Mouse (Mus musculus): ENCODE results near the gene Smarcb1.

Smarcb1 gene

GRCm38 (mm10) chr10:75921026-75921725 is at the start of gene Smarcb1:
TSS of gene Smarcb1 (minus strand) at chr10:75921617.
- in situ Hi-C loops (cut with MboI; ENCODE audit: low pct_unique_long_range_greater_than_20kb in 1 of 2, low sequenced_read_pairs in 2 of 2, unreplicated experiment in 1 of 2), result no loop called here

GRCm38 (mm10) chr10:75954381-75954811 is 33.0 kb upstream of the Smarcb1 start, which contains the start of gene Gm5134:
TSS of gene Gm5134 (plus strand) at chr10:75954514.
- in situ Hi-C loops (cut with MboI; ENCODE audit: low pct_unique_long_range_greater_than_20kb in 1 of 2, low sequenced_read_pairs in 2 of 2, unreplicated experiment in 1 of 2), result loop anchor here (5.0 to 25.0 kb wide), 4 partner anchors 67 to 367 kb away; partner anchors contain the start of gene Ggt5 (in 1 of the 2)

DNA sequence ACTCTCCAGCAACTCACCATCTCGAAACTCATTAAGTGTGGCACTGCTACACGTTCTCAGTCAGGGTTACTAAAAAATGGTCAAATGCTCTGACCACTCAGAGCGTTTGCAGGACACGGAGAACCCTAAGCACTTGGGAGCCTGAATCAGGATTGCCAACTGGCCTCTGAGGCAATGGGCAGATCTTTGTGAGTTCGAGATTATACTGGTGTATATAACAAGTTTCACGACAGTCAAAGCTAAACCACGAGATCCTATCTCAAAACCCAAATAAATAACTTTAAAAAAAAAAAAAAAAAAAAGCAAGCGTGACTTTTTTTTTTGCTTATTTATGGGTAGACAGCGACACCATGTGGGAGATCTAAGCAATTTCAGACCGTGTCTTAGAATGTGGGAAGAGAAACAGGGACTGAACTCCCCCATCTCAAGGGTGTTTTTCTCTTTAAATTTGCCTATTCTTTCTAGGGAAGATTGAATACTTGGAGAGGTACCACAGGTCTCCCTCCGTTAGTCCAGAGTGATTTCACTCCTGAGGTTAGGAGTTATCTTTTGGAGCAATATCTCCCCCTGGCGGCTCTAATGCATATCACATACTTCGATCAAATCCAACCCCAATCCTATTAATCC is 30.1 kb upstream of the Smarcb1 start:
- in situ Hi-C loops (cut with MboI; ENCODE audit: low pct_unique_long_range_greater_than_20kb in 1 of 2, low sequenced_read_pairs in 2 of 2, unreplicated experiment in 1 of 2), result loop anchor here (5.0 to 25.0 kb wide), 4 partner anchors 64 to 364 kb away; partner anchors contain the start of gene Ggt5 (in 1 of the 2)

- in situ Hi-C loops (cut with MboI; ENCODE audit: low pct_unique_long_range_greater_than_20kb in 1 of 2, low sequenced_read_pairs in 2 of 2, unreplicated experiment in 1 of 2), result loop anchor here (5.0 to 25.0 kb wide), 4 partner anchors 64 to 364 kb away; partner anchors contain the start of gene Ggt5 (in 1 of the 2)
Observed at GRCm38 (mm10) chr10:75950791-75951210, 29.4 kb upstream of the Smarcb1 start.

- in situ Hi-C loops (cut with MboI; ENCODE audit: low pct_unique_long_range_greater_than_20kb in 1 of 2, low sequenced_read_pairs in 2 of 2, unreplicated experiment in 1 of 2), result loop anchor here (5.0 to 25.0 kb wide), 4 partner anchors 62 to 362 kb away; partner anchors contain the start of gene Ggt5 (in 1 of the 2)
Observed at GRCm38 (mm10) chr10:75949053-75950045, 27.9 kb upstream of the Smarcb1 start.

DNA sequence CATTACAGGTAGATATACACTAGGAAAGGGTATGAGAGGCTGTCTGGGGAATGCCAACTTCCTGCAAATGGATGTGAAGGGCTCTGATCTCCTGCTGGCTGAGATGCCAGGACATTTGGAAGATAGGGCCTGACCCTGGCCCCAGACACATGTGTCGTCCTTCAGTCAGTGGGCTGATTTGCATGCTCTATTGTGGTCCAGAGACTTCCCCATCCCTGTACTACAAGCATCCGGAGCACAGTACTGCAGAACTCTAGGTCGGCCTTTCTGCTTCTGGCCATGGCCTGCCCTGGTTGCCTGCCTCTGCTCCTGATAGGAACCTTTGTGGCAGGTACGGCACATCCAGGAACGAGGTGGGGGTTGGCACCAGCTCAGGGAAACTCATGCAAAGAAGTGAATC is 26.7 kb upstream of the Smarcb1 start:
- in situ Hi-C loops (cut with MboI; ENCODE audit: low pct_unique_long_range_greater_than_20kb in 1 of 2, low sequenced_read_pairs in 2 of 2, unreplicated experiment in 1 of 2), result no loop called here

DNA sequence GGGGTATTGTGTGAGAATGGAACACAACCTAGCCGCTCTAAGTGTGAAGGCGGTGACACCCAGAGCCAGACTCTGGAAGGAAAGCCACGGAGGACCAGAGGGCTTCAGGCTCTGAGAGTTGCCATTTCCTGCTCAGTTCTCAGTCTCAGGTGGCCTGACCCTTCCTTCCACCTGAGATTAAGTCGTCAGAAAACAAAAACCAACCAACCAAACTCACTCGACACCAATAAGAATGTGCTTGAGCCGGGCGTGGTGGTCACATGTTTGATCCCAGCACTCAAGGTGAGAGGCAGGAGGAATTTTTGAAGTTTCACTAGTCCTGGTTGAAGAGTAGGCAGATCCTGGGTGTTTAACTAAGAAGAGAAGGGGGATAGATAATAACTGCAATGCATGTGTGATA is 24.5 kb upstream of the Smarcb1 start:
- in situ Hi-C loops (cut with MboI; ENCODE audit: low pct_unique_long_range_greater_than_20kb in 1 of 2, low sequenced_read_pairs in 2 of 2, unreplicated experiment in 1 of 2), result no loop called here

- in situ Hi-C loops (cut with MboI; ENCODE audit: low pct_unique_long_range_greater_than_20kb in 1 of 2, low sequenced_read_pairs in 2 of 2, unreplicated experiment in 1 of 2), result no loop called here
Observed at GRCm38 (mm10) chr10:75945213-75945612, 23.8 kb upstream of the Smarcb1 start.

GRCm38 (mm10) chr10:75944066-75944772 is 22.8 kb upstream of the Smarcb1 start:
- in situ Hi-C loops (cut with MboI; ENCODE audit: low pct_unique_long_range_greater_than_20kb in 1 of 2, low sequenced_read_pairs in 2 of 2, unreplicated experiment in 1 of 2), result no loop called here

DNA sequence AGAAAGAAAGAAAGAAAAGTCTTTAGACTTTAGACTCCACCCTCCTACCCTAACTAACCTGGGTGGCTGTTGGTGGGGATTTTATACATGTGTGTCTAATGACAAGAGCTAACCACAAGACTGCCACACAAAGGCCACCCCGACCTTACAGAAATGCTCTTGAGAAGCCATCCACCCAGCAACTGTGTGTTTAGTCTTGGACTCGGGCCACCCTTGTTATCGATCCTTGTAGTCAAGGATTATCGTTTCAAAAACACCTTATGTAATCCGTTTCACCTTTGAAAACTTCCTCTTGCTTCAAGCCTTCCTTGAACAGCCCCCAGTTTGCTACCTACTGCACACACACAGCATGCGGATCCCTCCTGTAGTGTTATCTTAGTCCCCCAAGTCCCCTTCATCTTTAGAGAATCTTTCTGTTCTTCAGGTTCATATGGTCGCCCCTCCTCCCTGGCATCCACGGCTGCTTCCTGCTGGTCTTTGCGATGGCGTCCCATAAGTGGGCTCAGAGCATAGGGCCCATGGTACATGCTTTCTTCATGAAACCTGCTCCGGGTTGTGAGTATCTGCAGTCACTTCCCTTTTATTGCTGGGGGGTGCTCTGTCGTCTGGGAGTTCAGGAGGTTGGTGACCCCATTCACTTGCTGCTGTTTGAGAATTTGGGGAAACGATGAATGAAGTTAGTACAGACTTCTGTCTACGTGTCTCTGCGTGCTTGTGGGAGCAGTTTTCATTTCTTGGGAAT is 21.5 kb upstream of the Smarcb1 start, which contains the start of gene Vpreb3:
TSS of gene Vpreb3 (plus strand) at position 322 of the 742 bp plus-strand sequence.
- in situ Hi-C loops (cut with MboI; ENCODE audit: low pct_unique_long_range_greater_than_20kb in 1 of 2, low sequenced_read_pairs in 2 of 2, unreplicated experiment in 1 of 2), result no loop called here

DNA sequence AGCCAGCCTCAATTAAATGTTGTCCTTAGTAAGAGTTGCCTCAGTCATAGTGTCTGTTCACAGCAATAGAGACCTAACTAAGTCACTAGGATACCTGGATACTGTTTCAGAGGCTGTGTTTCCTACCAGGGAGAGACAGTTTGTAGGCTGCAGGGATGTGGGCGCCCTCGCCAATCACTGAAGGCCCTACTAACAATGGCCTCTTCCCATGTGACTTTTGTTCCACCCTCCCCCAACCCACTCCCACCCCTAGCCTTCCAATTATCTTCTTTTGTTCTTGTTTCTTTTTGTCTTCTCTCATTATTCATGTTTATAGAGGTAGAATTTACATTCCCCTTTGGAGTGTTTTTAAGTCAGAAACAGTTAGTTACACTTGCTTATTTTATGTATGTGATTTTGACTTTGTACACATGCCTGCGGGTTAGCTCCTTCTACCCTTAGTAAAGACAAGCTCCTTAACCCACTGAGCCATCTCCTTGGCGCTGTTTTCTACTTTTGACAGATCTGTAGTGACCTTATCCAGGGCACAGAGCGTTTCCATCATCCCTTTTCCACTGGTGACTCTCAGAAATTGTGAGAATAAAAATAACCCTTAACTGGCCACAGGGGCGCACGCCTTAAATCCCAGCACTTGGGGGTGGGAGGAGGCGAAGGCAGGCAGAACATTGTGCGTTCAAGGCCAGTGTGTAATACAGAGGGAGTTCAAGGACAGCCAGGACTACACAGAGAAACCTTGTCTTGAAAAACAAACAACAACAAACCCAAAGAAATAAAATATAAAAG is 19.8 kb upstream of the Smarcb1 start:
- in situ Hi-C loops (cut with MboI; ENCODE audit: low pct_unique_long_range_greater_than_20kb in 1 of 2, low sequenced_read_pairs in 2 of 2, unreplicated experiment in 1 of 2), result no loop called here

DNA sequence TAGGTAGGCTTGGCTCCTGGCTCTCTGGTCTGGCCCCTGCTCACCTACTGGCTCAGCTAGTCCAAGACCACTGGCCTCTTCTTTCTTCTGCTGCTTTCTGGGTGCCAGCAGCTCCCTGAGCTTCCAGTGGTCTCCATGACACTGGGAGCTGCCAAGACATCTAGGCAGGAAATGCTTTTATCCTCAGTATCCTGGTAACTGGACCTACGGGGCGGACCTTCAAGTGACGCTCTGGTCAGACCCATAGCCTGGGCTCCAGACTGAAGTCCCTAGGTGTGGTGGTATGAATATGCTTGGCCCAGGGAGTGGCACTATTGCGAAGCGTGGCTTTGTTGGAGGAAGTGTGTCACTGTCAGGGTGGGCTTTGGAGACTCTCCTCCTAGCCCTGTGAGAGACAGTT is 19.1 kb upstream of the Smarcb1 start, which contains the start of gene Gm867:
TSS of gene Gm867 (minus strand) at position 153 of the 400 bp plus-strand sequence.
- in situ Hi-C loops (cut with MboI; ENCODE audit: low pct_unique_long_range_greater_than_20kb in 1 of 2, low sequenced_read_pairs in 2 of 2, unreplicated experiment in 1 of 2), result no loop called here

DNA sequence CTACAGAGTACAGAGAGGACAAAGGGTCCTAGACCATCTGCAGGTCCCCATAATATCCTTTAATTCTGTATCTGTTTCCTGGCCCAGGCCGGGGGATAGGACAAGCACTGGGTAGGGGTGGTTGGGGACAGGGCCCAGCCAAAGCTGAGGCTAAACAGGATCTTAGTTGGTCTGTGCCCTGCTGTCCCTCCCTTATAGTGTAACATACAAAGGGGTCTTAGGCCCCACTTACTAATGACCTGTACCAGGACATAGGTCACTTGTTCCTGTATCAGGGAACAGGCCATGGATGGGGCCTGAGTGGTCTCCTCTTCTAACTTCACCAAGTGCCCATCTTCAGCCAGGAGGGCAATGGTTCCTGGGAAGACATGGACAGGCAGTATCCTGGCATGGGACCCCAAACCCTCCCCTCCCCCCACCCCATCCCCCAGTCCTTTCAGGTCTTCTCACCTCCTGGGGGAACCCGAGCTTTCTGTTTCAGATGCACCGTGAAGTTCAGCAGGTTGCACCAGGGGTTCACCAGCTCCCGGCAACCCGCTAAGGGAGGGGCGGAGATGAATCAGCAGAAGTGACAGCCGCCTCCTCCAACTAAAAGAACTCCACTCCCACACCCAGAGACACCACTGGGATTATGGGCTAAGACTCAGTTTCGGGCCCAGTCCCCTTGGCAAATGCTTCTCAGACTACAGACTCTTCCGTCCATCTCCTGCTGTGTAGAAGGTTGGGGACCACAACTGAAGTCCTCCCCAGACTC is 18.2 kb upstream of the Smarcb1 start:
- in situ Hi-C loops (cut with MboI; ENCODE audit: low pct_unique_long_range_greater_than_20kb in 1 of 2, low sequenced_read_pairs in 2 of 2, unreplicated experiment in 1 of 2), result loop anchor here in 1 of 2 experiments (5.0 kb wide), 1 partner anchor 67 kb away; no protein-coding TSS in a partner anchor

GRCm38 (mm10) chr10:75937851-75938643 is 16.6 kb upstream of the Smarcb1 start:
- in situ Hi-C loops (cut with MboI; ENCODE audit: low pct_unique_long_range_greater_than_20kb in 1 of 2, low sequenced_read_pairs in 2 of 2, unreplicated experiment in 1 of 2), result loop anchor here in 1 of 2 experiments (5.0 kb wide), 1 partner anchor 66 kb away; no protein-coding TSS in a partner anchor
